Mouse (Mus musculus): ENCODE measurements around the gene Dll1.

The Dll1 gene

DNA sequence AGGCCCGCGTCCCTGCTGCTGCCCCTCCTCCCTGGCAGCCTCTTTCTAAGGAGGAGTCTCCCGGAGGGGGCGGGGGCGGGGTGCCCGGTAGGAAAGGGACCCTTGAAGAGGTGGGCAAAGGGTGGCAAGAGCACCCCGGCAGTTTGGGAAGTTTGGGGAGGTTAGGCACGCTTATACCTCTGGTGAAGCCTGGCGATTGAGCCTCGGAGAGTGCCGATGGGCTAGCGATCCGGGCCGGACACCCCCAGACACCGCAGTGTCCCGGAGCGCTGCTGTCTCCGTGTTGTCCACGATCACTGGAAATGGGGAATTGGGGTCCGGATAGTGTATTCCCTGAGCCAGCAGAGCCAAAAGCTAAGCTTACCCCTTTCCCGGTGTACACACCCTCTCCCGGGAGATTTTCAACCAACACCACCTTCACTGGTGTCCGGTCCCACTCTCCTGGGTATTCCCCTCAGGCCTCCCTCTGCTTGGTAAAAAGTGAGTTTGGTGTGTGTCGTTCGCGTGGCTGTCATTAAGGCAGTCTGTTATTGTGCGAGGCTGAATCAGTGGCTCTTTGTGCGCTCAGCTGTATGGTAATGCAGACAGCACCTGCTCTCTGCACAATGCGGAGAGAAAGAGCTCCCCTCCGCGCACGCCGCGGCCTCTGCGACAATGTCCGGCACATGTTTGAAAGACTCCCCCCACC is at the start of gene Dll1:
Gene Dll1, minus strand, starts transcription at position 379 of the 688 bp plus-strand sequence.
- DNase-seq = no peak

DNA sequence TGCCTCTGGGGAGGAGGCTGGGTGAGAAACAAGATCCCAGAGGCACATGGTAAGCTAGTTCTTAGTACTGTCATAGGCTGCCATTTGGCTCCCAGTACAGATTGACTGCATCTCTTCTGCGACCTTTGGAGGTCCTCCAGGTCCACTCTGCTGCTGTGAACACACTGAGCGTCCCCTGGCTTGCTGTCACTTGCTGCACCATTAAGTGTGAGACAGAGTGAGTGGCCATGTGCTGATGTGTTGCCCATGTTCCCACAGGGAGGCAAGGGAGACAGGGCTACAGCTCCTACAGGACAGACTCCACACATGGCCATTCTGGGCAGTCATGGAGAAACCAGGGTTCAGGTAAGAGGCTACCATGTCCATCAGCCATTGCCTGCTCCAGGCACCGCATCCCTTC is 49.3 kb upstream of the Dll1 start:
- no peak for DNase-seq

- peak; percentile 7 for DNase-seq
These were observed 46.6 kb upstream of the Dll1 start for GRCm38 (mm10) chr17:15423080-15423765.

DNA sequence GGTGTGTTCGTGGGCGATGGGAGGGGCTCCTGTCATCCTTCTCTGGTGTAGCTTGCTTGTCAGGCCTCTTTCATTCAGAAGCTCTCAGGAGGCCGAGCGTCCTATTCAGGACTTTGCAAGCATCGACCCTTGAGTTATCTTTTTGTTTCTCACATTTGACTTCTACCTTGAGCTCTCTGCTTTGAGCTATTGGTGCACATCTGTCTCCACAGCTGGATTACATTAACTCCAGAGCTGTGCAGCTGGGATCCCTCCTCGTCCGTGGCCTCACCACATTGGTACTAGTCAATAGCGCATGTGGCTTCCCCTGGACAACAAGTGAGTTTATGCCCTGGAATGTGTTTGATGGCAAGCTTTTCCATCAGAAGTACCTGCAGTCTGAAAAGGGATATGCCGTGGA is 46.0 kb upstream of the Dll1 start:
- DNase-seq = no peak

- DNase-seq = no peak
These were observed 44.8 kb upstream of the Dll1 start for GRCm38 (mm10) chr17:15421446-15421845.

DNA sequence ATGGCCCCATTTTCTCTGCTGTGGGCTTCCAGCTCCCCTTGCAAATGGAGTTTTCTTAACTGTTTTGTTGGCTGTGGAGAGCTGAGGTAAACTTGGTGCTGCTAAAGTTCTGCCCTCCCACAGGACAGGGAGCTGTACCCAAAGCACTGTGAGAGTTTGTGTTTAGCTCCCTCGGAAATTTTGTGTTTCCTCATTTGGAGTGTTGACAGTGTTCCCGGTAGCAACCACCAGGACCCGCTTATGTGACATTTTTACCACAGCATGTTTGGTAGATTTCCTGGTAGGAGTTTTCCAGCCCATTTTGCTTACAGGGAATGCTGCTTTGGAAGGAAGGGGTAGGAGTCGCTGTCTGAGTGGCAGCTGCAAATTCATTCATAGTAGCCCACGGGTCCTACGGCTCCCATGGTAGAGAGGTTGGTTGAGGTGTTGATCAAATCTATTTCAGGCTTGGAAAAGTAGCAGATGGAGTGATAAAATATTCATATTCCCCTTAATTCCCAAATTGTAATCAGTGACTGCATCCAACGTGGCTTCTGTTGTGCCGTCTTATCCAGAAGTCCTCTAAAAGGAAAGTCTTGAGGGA is 43.4 kb upstream of the Dll1 start:
- no peak for DNase-seq

- DNase-seq = no peak
These were observed 42.9 kb upstream of the Dll1 start for GRCm38 (mm10) chr17:15419534-15419933.

DNA sequence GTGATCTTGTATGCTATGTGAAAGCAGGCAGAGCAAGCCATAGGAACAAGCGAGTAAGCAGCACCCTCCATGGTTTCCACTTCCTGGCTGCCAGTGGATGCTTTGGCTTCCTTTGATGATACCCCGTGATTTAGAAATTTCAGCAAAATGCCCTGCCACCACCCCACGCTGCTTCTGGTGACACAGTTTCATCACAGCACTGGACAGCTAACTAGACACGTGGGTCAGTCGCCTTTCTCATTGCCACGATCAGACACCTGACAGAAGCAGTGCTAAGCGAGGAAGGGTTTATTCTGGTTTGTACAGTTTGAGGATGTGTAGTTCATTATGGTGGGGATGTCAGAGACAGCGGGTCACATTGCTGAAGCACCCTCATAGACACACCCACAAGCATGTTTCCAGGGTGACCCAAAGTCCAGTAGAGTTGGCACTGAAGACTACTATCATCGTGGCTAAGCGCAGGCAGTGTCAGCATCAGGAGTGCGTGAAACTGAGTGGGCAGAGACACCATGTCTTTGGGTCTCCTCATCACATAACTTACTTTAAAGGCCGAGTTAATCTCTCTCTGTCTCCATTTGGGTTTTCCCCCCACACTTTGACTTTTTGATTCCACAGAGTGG is 40.0 kb upstream of the Dll1 start:
- DNase-seq = no peak

GRCm38 (mm10) chr17:15410861-15411260 is 34.2 kb upstream of the Dll1 start:
- DNase-seq = no peak

GRCm38 (mm10) chr17:15409261-15409660 is 32.6 kb upstream of the Dll1 start:
- no peak for DNase-seq

DNA sequence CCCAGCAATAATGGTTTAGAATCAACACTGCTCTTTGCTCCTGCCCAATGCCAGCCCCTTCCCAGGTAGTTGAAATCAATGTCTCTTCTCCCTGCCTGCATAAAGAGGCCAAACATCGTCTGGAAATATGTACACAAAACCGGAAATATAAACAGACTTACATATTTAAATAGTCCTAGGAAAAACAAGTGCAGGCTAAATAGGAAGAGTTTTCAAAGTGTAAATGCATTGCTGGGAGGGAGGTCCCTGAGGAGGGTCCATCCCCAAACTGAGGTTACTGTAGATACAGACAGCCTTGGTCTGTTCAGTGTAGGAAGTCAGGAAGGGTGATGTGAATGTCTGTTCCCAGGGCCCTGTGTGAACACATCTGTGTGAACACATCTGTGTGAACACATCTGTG is 29.9 kb upstream of the Dll1 start:
- no peak for DNase-seq

GRCm38 (mm10) chr17:15401716-15402115 is 25.0 kb upstream of the Dll1 start:
- DNase-seq = no peak

- peak; percentile 96 for DNase-seq
These were observed 19.5 kb upstream of the Dll1 start, which contains the start of gene Fam120b for GRCm38 (mm10) chr17:15395997-15396675. Gene Fam120b, plus strand, starts transcription at chr17:15396202.

DNA sequence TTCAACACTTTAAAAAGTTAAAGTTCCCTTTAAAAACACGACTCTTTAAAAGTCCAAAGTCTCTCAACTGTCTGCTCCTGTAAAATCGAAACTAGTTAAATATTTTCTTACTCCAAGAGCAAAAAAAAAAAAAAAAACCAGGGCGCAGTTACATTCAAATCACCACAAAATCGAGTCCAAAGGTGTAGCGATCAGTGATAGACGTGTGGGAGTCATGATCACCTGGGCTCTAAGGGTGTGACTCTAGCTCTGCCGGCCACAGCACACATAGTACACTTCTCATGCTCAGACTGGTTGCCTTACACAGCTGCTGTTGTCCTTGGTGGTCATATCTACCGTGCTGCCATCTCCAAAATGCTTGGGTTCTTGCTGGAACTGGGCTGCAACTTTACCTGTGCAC is 12.7 kb upstream of the Dll1 start:
- peak; percentile 31 for DNase-seq

DNA sequence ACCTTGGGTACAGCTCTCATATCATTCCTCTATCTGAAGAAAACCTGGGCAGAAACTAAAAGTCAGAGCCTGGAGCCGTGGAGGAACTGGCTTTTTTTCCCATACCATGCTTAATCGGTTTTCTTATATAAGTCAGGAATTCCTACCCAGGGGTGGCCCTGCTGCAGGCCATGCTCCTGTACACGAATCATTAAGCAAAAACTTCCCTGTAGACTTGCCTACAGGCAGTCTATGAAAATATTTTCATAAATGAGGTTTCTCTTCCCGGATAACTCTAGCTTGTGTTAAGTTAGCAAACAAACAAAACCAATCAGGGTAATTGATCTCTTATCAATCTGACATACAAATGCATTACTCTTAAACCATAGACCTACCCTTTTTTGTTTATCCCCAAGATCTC is 12.2 kb upstream of the Dll1 start:
- no peak for DNase-seq

DNA sequence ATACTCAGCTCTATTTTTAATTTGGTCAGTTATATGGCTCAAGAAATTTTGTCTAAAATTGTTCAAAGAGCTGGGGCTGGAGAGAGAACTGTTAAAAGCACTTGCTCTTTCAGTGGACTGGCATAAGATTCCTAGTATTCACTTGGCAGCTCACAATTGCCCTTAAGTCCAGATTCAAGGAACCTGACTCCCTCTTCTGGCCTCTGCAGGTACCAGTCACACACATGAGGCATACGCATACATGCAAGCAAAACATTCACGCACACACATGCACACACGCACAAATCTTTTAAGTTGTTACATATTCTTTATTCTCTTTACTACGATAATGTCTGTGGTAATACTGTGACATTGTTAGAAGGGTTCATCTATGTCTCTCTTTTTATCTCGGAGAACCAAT is 6.7 kb upstream of the Dll1 start:
- DNase-seq = no peak

DNA sequence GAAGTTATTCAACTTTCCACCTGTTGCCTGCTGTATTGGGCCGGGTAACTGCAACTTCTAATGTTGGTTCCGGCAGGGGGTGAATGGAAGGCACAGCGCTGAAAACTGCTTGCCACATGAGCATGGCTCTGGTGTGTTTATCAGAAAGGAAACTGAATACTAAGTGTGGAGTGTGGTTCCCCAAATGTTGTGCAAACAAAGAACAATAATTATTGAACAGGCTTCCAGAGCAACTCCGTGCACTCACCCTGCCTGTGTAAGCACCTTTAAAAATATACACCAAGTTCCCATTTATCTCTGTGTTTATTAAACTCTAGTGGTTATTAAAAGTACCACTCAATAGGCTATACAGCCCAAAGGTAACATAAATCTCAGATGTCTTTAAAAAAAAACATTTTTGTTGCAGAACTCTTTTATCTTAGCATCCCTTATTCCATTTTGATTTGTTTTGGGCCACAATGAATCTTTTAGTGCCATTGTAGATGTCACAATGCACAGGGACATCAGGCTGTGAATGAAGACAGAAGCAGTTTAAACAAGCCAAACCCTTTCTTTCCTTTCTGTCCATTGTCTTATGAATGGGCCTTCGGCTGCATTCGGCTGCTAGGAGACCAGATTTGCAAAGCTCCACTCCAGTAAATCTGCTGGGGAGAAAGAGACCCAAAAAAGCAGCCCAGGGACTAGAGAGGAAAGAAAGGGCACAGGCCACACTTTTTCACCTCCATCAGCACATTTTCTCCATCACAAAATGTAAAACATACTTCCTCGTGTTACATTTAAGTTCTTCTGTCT is 5.4 kb upstream of the Dll1 start:
- DNase-seq = no peak

DNA sequence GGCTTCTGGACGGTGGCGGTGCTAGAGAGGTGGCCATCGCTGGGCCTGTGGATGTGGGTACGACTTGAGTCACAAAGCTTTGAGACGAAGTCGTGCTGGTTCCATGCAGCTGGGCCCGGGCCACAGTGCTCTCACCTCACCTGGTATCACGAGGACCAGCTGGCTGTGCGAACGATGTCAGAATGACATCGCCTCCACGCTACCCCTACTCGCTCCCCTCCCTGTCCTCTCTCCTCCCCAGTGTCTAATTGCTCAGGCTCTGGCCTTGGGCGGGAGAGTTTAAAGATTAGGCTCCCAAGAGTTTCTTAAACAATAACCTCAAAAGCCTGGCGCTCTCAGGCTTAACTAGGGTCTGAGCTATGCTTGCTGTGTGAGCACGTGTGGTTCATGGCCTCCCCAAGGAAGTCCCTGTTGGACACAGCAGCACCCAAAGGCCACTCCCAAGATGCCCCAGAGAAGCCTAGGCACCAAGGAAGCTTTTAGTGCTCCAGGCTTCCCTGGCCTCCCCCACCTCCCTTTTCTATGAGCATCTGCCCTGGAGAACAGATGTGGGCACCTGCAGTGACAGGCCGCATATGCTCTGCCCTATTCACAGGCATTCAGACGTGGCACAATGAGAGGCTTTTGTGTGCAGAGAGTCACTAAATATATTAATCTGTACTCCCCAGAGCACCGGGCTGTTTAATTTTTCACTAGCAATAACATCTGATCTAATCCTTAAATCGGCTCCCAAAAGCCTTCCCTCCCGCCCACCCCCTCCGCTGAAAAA is 4.6 kb upstream of the Dll1 start:
- no peak for DNase-seq

GRCm38 (mm10) chr17:15380641-15381051 is 4.0 kb upstream of the Dll1 start:
- peak; percentile 49 for DNase-seq

DNA sequence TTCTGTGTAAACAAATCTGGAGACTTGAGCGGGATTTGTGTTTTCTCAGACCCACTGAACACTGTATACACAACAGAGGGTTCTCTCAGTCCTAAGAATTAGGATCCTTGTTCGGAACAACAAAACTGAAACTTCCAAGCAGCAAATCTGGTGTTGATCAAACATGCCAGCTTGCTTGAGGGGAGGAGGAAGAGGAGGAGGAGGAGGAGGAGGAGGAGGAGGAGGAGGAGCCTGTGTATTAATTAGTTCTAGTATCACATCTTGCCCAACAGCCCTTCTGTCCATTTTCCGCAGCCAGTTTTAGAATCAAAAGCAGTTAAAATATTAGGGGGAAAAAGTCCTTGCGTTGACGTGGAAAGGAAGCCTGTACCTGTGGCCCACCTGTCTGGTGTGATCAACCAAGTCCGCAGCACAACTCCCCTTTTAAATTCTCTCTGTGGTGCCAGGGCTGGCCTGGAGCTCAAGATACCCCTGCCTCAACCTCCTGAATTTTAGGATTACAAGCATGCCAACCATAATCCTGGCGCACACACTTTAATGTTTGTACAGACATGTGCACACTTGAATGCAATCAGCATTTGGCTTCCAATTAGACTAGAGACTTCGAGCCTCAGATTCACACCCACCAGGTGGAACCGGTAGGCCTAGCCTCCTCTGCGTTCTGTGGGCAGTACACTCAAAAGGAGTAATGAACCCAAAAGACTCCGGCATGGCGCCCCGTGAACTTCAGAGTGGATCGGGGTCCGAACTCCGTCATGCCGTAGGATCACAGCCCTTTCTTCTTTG is 3.3 kb upstream of the Dll1 start:
- DNase-seq = no peak
